Mouse (Mus musculus): ENCODE data around the gene Ckmt2.

DNA sequence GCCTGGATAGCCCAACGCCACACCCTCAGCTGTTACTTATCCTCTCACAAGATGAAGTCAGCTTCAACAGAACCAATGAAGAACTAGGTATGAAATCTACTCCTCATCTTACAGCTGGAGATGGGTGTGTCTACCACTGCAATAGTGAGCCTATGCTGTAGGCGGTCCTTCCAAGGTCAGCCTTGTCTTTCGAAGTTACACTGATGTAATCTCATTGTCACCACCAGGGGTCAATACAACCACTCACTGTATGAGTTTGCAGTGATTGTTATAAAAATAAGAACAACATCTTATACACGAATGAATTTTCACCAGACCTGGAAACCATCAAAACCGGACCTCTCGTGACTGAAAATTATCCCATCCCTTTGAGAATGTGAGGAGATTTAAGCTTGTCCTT, 16.4 kb upstream of the Ckmt2 start:
- TF ChIP-seq POLR2A (IDR thresholded peaks at IDR 0.05; ENCODE audit: borderline replicate concordance, control insufficient read depth, low read depth, low read length) (no peak), CTCF (IDR thresholded peaks at IDR 0.05; ENCODE audit: control insufficient read depth, insufficient read depth, low read length) (no peak)
